Mouse (Mus musculus) left cerebral cortex, postnatal 10 days (tissue): Measurements from ENCODE around the gene Atp1b3. TPM values are rescaled to one million over a fixed set of nuclear protein-coding genes. Genes with fewer than 3 reads are reported as not detected.

Source experiments
- DNase-seq, 2 experiments: peaks; one replicate each; pipeline ENCODE4 v3.0.0; 2021 to 2022; ENCODE audit warnings: low spot score in 2 of 2, mixed read lengths in 1 of 2; ENCODE audit errors: extremely low spot score in 1 of 2
- intact Hi-C: fragments of 180-260 bp; cut with DNase I; formaldehyde crosslinking; loops from one replicate; pipeline ENCODE4 v1.15.1; 2025
- total RNA-seq, 2 experiments: library from RNA; stranded (reverse); gene quantifications; 2 replicates each; pipeline ENCODE4 v1.2.3; 2021

Gene Atp1b3
- total RNA-seq, 2 experiments from 2014 or later, result 90.9 to 96.4 TPM

DNA sequence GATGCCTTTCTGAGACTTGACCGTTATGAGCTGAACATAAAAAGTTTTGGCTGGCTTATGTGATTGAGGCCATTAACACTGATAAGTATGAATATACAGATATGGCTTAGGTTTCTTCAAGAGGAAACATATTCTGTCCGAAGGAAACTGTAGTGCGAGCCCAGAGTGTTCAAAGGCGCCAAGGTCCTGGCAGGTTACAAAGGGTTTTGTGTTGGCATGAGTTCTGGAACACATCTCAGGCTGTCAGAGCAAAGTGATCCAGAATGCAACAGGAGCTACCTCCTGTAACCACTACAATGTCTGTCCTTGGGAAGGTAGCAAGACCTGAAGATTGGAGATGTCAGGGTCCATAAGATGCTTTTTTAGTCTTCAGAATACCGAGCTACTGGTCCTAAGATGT is 44.9 kb downstream of the Atp1b3 start:
- intact Hi-C loops, result no loop called here

DNA sequence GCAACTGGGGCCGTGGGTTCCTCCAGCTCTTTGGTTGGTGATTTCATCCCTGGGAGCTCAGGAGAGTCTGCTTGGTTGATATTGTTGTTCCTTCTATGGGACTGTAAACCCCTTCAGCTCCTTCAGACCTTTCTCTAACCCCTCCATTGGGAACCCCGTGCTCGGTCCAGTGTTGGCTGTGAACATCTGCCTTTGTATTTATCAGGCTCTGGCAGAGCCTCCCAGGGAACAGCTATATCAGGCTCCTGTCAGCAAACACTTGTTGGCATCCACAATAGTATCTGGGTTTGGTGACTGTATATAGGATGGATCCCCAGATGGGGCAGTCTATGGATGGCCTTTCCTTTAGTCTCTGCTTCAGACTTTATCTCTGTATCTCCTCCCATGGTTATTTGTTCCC is 52.2 kb downstream of the Atp1b3 start:
- no peak for DNase-seq
- intact Hi-C loops, result no loop called here

More for the DNA sequence above, 44.9 kb downstream of the Atp1b3 start:
- no peak for DNase-seq

DNA sequence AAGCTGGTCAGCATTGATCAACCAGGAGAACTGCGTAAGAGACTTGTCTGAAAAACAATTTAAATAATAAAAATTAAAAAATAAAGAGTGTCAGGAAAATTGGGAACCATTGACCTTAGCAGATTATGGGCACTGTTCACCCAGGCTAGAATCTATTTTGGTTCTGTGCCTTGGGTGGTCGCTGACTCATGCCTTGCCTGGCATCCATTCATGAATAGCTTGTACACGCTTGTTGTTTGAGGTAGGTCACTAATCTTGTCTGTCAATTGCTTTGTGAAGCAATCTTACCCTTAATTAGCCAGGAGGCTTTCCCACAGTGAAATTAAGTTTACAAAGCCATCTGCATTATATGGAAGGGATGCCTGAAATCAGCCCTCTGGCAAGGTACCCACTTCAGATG is 55.4 kb downstream of the Atp1b3 start:
- DNase-seq, result no peak
- intact Hi-C loops, result no loop called here

DNA sequence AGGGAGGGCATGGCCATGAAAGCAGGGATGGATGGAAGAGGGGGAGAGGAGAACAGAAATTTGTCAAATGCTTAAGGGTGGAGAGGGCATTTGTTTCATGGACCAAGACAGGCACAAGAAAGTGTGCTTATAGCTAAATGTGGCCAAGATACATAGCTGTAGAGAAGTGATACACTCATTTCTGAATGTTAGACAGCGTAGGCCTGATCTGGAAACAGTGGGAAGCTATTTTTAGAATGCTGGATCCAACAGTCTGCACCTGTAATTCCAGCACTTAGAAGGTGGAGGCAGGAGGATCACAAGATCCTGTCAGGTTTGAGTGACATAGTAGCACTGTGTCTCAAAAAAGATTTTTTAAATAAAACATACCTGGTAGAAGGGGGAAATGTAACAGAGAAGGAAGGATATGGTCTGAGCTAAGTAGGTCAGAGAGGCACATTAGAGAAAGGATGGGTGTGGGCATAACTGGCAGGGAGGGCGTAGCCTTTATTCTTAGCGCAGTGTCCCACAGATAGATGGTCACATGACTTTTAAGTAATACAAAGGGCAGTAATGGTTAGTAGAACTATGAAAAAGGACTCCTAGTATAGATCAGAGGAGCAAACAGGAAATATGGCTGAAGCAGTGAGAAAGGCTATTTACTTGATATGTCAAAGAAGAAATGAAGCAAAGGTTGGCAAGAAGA is 64.8 kb downstream of the Atp1b3 start:
- no peak for DNase-seq
- intact Hi-C loops, result no loop called here

DNA sequence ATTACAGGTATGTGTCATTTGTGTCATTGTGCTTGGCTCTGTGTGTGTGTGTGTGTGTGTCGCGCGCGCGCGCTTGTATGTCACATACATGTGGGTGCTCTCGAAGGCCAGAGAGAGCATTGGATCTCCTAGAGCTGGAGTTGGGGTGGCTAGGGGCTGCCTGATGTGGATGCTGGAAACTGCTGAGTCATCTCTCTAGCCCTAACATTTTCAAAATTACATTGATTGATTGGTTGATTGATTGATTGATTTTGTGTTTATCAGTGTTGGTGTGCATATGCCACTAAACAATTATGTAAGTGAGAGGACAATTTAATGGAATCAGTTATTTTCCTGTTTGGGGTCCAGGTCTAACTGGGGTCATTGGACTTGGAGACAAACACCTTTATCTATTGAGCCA is 72.1 kb downstream of the Atp1b3 start:
- no peak for DNase-seq
- intact Hi-C loops, result no loop called here

DNA sequence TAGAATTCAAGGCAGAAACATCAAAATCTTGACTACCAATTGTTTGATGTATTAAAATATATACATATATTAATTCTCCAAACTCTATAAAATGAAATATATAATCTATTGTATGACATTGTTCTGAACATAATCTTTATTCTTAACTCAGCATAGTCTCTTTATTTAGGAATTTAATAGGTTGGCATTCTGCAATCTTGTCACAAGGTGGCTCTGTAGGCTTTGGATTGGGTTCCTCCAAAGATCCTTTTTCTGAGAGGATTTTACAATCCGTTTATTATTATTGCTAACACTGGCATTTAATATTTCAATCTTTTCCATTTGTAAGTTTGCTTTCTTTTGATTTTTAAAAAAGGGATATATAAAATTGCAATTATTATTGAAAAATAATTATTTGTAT is 79.3 kb downstream of the Atp1b3 start:
- no peak for DNase-seq
- intact Hi-C loops, result loop anchor here (5.0 to 10.0 kb wide), 2 partner anchors 207 to 270 kb away; no protein-coding TSS in a partner anchor

Other genes starting within 250 kb of the Atp1b3 start
- 1 to 10 TPM; 6.0 to 6.5 TPM for gene Gk5, start 245.1 kb downstream of the Atp1b3 start, total RNA-seq
- 10 to 100 TPM; 15.0 to 19.0 TPM for gene Tfdp2, start 168.2 kb downstream of the Atp1b3 start, total RNA-seq
- gene Rnf7, start 114.2 kb upstream of the Atp1b3 start, total RNA-seq, result 10 to 100 TPM; 52.9 to 53.1 TPM
- not detected for gene Gm28729, start 160.8 kb upstream of the Atp1b3 start, total RNA-seq